Mouse (Mus musculus): ENCODE measurements around the gene Xpnpep3. TPM values are rescaled to one million over a fixed set of nuclear protein-coding genes. Genes with fewer than 3 reads are reported as not detected.
"Not testable (repeated sequence)": the region's sequence is repeated elsewhere in the genome, so short reads cannot be mapped to it uniquely, and the experiment has no call there.

Xpnpep3 gene
- polyA plus RNA-seq, 1 experiment from 2014 or later = 7.7 TPM

DNA sequence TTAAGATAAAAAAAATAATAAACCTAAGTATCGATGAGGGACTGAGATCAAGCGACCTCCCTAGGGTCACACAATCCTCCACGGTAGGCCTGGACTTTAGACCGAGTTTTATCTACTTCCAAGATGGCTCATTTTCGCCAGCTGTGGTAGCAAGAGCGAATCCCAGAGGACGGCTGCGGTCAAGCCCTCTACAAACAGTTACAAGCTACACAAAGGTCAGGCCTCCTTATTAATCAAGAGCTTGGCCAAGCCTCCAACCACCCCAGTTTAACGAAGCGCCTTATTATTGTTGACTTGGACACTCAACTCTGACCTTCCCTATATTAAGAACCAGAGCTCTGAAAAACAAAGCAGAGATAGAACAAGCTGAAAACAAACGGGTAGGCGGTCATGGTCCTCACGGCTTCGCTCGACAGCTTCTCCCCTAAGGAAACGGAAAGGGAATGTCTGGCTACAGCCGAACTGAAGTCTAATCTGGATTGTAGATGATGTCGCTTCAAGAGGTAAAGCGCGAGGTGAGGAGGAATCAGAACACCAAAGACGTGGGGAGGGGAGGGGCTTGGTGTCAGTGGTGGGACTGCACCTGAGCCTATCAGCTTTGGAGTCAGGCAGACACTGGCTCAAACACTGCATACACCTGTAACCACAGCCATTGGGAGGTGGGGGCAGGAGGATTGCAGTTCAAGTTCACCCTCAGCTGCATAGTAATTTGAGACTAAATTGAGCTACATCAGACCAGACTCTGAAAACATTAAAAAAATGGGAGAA lies 79.7 kb downstream of the Xpnpep3 start:
- WGBS = 69% methylated on average over 21 of the region's 21 CpGs

DNA sequence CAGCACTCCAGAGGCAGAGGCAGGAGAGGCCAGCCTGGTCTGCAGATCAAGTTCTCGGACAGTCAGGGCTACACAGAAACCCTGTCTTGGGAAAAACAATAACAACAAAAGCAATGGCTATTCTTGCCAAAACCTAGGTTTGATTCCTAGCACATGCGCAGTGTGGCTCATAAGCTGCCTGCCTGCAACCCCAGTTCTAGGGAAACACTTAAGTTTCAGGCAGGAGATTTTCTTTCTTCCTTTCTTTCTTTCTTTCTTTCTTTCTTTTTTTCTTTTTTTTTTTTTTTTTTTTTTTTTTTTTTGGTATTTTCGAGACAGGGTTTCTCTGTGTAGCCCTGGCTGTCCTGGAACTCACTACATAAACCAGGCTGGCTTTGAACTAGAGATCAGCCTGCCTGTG lies 80.3 kb downstream of the Xpnpep3 start:
- 72% methylated on average over 3 of the region's 3 CpGs for WGBS
- not testable (repeated sequence) for DNase-seq (ENCODE audit: low spot score); H3K4me1 ChIP-seq (ENCODE audit: control insufficient read depth, insufficient read depth, low read length); H3K36me3 ChIP-seq (ENCODE audit: control insufficient read depth, insufficient read depth, low read length); H3K27ac ChIP-seq (ENCODE audit: low read depth, low read length); H3K9ac ChIP-seq (ENCODE audit: low read length); H3K9me3 ChIP-seq (ENCODE audit: control insufficient read depth, low read length); H3K4me3 ChIP-seq (ENCODE audit: low read depth, low read length); ATAC-seq (ENCODE audit: insufficient read depth, low FRiP score, low TSS enrichment); H3K4me2 ChIP-seq (ENCODE audit: low read depth); H3K27me3 ChIP-seq (ENCODE audit: control insufficient read depth, insufficient read depth, low read length)

More for the DNA sequence above, 79.7 kb downstream of the Xpnpep3 start:
- no peak for DNase-seq (ENCODE audit: low spot score)
- no peaks in the 10 kb centered on the region for H3K9me3 ChIP-seq (ENCODE audit: control insufficient read depth, low read length)
- ATAC-seq (ENCODE audit: insufficient read depth, low FRiP score, low TSS enrichment) = no peak
- H3K36me3 ChIP-seq (ENCODE audit: control insufficient read depth, insufficient read depth, low read length) = 0 out of 2 replicates have a peak, but pooled peaks cover 3% of the 10 kb centered on the region
- no peaks in the 10 kb centered on the region for H3K4me1 ChIP-seq (ENCODE audit: control insufficient read depth, insufficient read depth, low read length)
- H3K27me3 ChIP-seq (ENCODE audit: control insufficient read depth, insufficient read depth, low read length) = no peaks in the 10 kb centered on the region
- no peak overlapping the region for H3K4me3 ChIP-seq (ENCODE audit: low read depth, low read length)
- H3K27ac ChIP-seq (ENCODE audit: low read depth, low read length) = no peak overlapping the region
- H3K4me2 ChIP-seq (ENCODE audit: low read depth) = no peak overlapping the region
- no peak overlapping the region for H3K9ac ChIP-seq (ENCODE audit: low read length)

- Histone ChIP-seq H3K27ac (ENCODE audit: low read depth, low read length) (no peak overlapping the region), H3K4me2 (ENCODE audit: low read depth) (peak overlapping the region; percentile 30), H3K9ac (ENCODE audit: low read length) (no peak overlapping the region), H3K27me3 (ENCODE audit: control insufficient read depth, insufficient read depth, low read length) (no peaks in the 10 kb centered on the region), H3K4me3 (ENCODE audit: low read depth, low read length) (no peak overlapping the region), H3K9me3 (ENCODE audit: control insufficient read depth, low read length) (no peaks in the 10 kb centered on the region), H3K36me3 (ENCODE audit: control insufficient read depth, insufficient read depth, low read length) (no peaks in the 10 kb centered on the region), H3K4me1 (ENCODE audit: control insufficient read depth, insufficient read depth, low read length) (no peaks in the 10 kb centered on the region)
- DNase-seq (ENCODE audit: low spot score) = no peak
- 23% methylated on average over 13 of the region's 13 CpGs for WGBS
- ATAC-seq (ENCODE audit: insufficient read depth, low FRiP score, low TSS enrichment) = no peak
Measured at GRCm38 (mm10) chr15:81480977-81481379, 81.0 kb downstream of the Xpnpep3 start.

DNA sequence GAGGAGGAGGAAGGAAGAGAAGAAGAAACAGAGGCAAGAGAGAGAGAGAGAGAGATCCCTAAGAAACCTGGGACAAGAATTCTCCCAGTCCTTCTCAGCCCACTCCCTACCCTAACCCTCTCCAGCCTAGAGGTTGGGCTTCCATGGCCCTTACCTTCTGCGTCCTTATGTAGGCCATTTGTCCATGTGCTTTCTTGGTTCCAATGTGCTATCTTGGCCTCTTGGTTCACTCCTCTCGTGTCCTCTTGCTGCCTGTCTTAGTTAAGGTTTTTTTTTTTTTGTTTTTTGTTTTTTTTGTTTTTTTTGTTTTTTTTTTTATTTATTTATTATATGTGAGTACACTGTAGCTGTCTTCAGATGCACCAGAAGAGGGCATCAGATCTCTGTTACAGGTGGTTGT lies 83.0 kb downstream of the Xpnpep3 start:
- no peak overlapping the region for H3K27ac ChIP-seq (ENCODE audit: low read depth, low read length)
- ATAC-seq (ENCODE audit: insufficient read depth, low FRiP score, low TSS enrichment) (no peak), DNase-seq (ENCODE audit: low spot score) (no peak)
- H3K36me3 ChIP-seq (ENCODE audit: control insufficient read depth, insufficient read depth, low read length) = no peaks in the 10 kb centered on the region
- H3K4me2 ChIP-seq (ENCODE audit: low read depth) = no peak overlapping the region
- H3K9me3 ChIP-seq (ENCODE audit: control insufficient read depth, low read length) = no peaks in the 10 kb centered on the region
- no peaks in the 10 kb centered on the region for H3K27me3 ChIP-seq (ENCODE audit: control insufficient read depth, insufficient read depth, low read length)
- WGBS = 90% methylated on average over 2 of the region's 2 CpGs
- no peak overlapping the region for H3K4me3 ChIP-seq (ENCODE audit: low read depth, low read length)
- no peak overlapping the region for H3K9ac ChIP-seq (ENCODE audit: low read length)
- H3K4me1 ChIP-seq (ENCODE audit: control insufficient read depth, insufficient read depth, low read length) = no peaks in the 10 kb centered on the region

DNA sequence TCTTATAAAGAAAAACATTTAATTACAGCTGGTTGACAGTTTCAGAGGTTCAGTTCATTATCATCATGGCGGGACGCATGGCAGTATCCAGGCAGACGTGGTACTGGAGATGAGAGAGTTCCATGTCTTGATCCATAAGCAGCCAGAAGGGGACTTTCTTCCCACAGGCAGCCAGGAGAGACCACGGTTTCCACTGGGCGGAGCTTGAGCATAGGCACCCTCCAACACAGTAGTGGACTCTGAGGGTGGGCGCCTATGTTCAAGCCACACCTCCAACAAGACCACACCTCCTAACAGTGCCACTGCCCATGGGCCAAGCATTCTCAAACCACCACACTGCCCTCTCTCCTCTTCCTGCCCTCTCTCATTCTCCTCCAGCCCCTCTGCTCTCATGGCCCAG lies 83.8 kb downstream of the Xpnpep3 start:
- 88% methylated on average over 6 of the region's 6 CpGs for WGBS
- Histone ChIP-seq H3K36me3 (ENCODE audit: control insufficient read depth, insufficient read depth, low read length) (no peaks in the 10 kb centered on the region), H3K9me3 (ENCODE audit: control insufficient read depth, low read length) (no peaks in the 10 kb centered on the region), H3K27me3 (ENCODE audit: control insufficient read depth, insufficient read depth, low read length) (no peaks in the 10 kb centered on the region), H3K4me2 (ENCODE audit: low read depth) (no peak overlapping the region), H3K27ac (ENCODE audit: low read depth, low read length) (no peak overlapping the region), H3K4me1 (ENCODE audit: control insufficient read depth, insufficient read depth, low read length) (no peaks in the 10 kb centered on the region), H3K4me3 (ENCODE audit: low read depth, low read length) (no peak overlapping the region), H3K9ac (ENCODE audit: low read length) (no peak overlapping the region)
- no peak for ATAC-seq (ENCODE audit: insufficient read depth, low FRiP score, low TSS enrichment)
- DNase-seq (ENCODE audit: low spot score) = no peak

- Histone ChIP-seq H3K4me2 (ENCODE audit: low read depth) (no peak overlapping the region), H3K9me3 (ENCODE audit: control insufficient read depth, low read length) (no peaks in the 10 kb centered on the region), H3K4me3 (ENCODE audit: low read depth, low read length) (no peak overlapping the region), H3K4me1 (ENCODE audit: control insufficient read depth, insufficient read depth, low read length) (no peaks in the 10 kb centered on the region), H3K9ac (ENCODE audit: low read length) (no peak overlapping the region), H3K36me3 (ENCODE audit: control insufficient read depth, insufficient read depth, low read length) (no peaks in the 10 kb centered on the region), H3K27me3 (ENCODE audit: control insufficient read depth, insufficient read depth, low read length) (no peaks in the 10 kb centered on the region), H3K27ac (ENCODE audit: low read depth, low read length) (no peak overlapping the region)
- ATAC-seq (ENCODE audit: insufficient read depth, low FRiP score, low TSS enrichment) (no peak), DNase-seq (ENCODE audit: low spot score) (no peak)
- WGBS = 89% methylated on average over 4 of the region's 4 CpGs
Measured at GRCm38 (mm10) chr15:81485483-81485882, 85.5 kb downstream of the Xpnpep3 start.

DNA sequence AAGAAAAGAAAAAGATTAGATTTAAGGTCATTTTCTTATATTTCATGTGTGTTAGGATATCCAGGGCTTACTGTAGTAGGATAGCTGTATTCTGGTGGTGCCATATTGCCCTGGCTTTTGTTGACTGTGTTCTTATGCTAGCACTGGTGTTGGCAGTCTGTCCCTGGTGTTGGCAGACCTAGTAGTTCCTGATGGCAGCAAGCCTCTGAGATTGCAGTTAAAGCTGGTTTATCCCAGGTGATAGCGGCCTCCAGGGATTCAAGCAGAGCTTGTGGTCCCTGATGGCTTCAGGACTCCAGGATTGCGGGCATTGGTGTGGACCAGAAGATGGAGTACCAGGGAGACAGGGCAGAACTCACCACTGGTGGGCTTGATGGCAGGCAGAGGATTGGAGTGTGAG lies 103.5 kb downstream of the Xpnpep3 start:
- no peaks in the 10 kb centered on the region for H3K36me3 ChIP-seq (ENCODE audit: control insufficient read depth, insufficient read depth, low read length)
- no peak for ATAC-seq (ENCODE audit: insufficient read depth, low FRiP score, low TSS enrichment)
- no peaks in the 10 kb centered on the region for H3K9me3 ChIP-seq (ENCODE audit: control insufficient read depth, low read length)
- H3K27ac ChIP-seq (ENCODE audit: low read depth, low read length) = no peak overlapping the region
- no peak for DNase-seq (ENCODE audit: low spot score)
- no peak overlapping the region for H3K9ac ChIP-seq (ENCODE audit: low read length)
- no peak overlapping the region for H3K4me2 ChIP-seq (ENCODE audit: low read depth)
- no peaks in the 10 kb centered on the region for H3K4me1 ChIP-seq (ENCODE audit: control insufficient read depth, insufficient read depth, low read length)
- no peak overlapping the region for H3K4me3 ChIP-seq (ENCODE audit: low read depth, low read length)
- H3K27me3 ChIP-seq (ENCODE audit: control insufficient read depth, insufficient read depth, low read length) = no peaks in the 10 kb centered on the region
- 93% methylated on average over 2 of the region's 2 CpGs for WGBS

DNA sequence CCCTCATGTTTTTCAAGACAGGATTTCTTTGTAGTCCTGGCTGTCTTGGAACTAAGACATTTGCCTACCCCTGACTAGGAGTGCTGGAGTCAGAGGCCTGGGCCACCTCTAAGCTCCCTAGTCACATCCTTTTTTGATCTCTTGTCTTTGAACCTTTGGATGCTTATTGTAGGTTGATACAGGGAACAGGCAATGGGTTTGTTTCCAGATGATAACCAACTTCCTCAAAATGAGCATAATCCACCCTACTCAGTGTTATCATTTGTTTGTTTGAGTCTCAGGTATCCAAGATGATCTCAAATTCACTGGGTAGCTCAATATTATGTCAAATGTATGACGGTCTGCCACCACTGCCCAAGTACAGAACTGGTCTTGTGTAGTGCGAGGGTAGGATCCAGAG lies 104.1 kb downstream of the Xpnpep3 start:
- H3K36me3 ChIP-seq (ENCODE audit: control insufficient read depth, insufficient read depth, low read length) = no peaks in the 10 kb centered on the region
- H3K9me3 ChIP-seq (ENCODE audit: control insufficient read depth, low read length) = no peaks in the 10 kb centered on the region
- H3K4me2 ChIP-seq (ENCODE audit: low read depth) = no peak overlapping the region
- DNase-seq (ENCODE audit: low spot score) (no peak), ATAC-seq (ENCODE audit: insufficient read depth, low FRiP score, low TSS enrichment) (no peak)
- no peak overlapping the region for H3K9ac ChIP-seq (ENCODE audit: low read length)
- WGBS = 93% methylated on average over 2 of the region's 2 CpGs
- no peak overlapping the region for H3K4me3 ChIP-seq (ENCODE audit: low read depth, low read length)
- H3K27me3 ChIP-seq (ENCODE audit: control insufficient read depth, insufficient read depth, low read length) = no peaks in the 10 kb centered on the region
- H3K4me1 ChIP-seq (ENCODE audit: control insufficient read depth, insufficient read depth, low read length) = no peaks in the 10 kb centered on the region
- H3K27ac ChIP-seq (ENCODE audit: low read depth, low read length) = no peak overlapping the region
